ENCODE assay signal across 7 mouse cellular contexts in the genomic region with DNA sequence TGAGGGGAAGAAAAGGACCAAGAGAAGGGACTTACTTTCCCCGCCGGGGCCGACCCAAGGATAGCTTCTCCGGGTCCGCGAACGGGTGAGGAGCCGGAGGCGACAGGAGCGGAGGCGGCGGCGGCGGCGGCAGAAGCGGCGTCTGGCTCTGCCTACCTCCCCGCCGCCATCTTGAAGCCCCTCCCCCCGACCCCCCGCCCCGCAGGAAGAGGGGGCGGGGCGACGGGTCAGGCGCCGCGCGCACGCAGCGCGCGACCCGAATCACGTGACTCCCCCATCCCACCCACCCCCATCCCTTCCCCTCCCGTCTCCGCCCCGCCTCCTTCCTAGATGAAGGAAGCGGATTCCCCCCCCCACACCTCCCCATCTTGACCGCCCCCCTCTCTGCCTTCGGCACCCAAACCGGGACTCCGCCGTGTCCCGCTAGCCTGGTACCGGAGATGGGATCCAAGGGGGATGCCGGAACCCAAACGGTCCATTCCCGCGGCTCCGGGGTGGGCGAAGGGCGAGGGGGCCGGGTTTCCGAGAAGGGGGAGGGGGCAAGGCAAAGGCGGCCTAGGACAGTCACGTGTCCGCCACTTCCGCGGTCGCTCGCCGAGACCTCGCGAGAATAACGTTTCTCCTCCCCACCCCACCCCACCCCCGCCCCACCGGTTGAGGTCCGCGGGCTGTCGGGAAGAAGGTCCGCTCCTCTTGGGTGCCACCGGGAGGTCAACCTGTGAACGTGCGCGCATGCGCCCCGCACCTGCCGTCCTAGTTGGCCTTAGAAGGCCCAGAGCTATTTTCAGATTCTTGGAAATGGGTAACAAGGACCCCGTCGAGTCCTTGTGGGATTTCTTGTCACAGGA. TPM values are rescaled to one million over a fixed set of nuclear protein-coding genes. Genes with fewer than 3 reads are reported as not detected.
DNase-seq lines count a peak whose midpoint lies in the region; ATAC-seq and TF ChIP-seq lines count a peak whose summit lies in the region.

A gene (minus strand): TSS at position 590 of the 848 bp plus-strand sequence.

- TF ChIP-seq POLR2A in spleen, adult 2 months (IDR thresholded peaks at IDR 0.05; ENCODE audit: low read depth, low read length) = peak; percentile 35; the same call in 1 of the 2 replicates

- H3K9ac ChIP-seq in embryonic facial prominence, embryonic 11.5 days (replicated peaks; ENCODE audit: low read length) = peak within 1 kb of the TSS; percentile 91
- peak within 1 kb of the TSS; percentile 94 for H3K9ac ChIP-seq in limb, embryonic 12.5 days (replicated peaks)
- peak within 1 kb of the TSS; percentile 90 for H3K9ac ChIP-seq in midbrain, embryonic 15.5 days

- ATAC-seq in embryonic facial prominence, embryonic 11.5 days (replicated peaks; ENCODE audit: insufficient number of reproducible peaks, low FRiP score, low TSS enrichment, low read depth) = peak; percentile 72
- peak; percentile 90 for ATAC-seq in limb, embryonic 12.5 days (ENCODE audit: insufficient number of reproducible peaks, insufficient read depth, low FRiP score, low TSS enrichment, low read depth)
- peak; percentile 93 for ATAC-seq in midbrain, embryonic 15.5 days (replicated peaks)

- H3K4me2 ChIP-seq in embryonic facial prominence, embryonic 11.5 days (ENCODE audit: low read depth, low read length) = peak within 1 kb of the TSS; percentile 86
- peak within 1 kb of the TSS; percentile 92 for H3K4me2 ChIP-seq in limb, embryonic 12.5 days
- peak within 1 kb of the TSS; percentile 88 for H3K4me2 ChIP-seq in midbrain, embryonic 15.5 days

- peak; percentile 98 for DNase-seq in adrenal gland, postnatal 14 days
- DNase-seq in embryonic facial prominence, embryonic 11.5 days (ENCODE audit: low spot score) = peak; percentile 95
- peak; percentile 100 for DNase-seq in heart, adult 11 months
- peak; percentile 93 for DNase-seq in kidney, adult 18-20 months
- DNase-seq in spleen, adult 2 months (ENCODE audit: low read depth in 1 of 2, low spot score in 2 of 2) = peak; percentile 91 to 94

- H3K27ac ChIP-seq in embryonic facial prominence, embryonic 11.5 days (replicated peaks; ENCODE audit: low read depth, low read length) = peak within 1 kb of the TSS; percentile 54; the same call in 1 of the 2 replicates
- H3K27ac ChIP-seq in limb, embryonic 12.5 days = peak within 1 kb of the TSS; percentile 82
- H3K27ac ChIP-seq in midbrain, embryonic 15.5 days = peak within 1 kb of the TSS; percentile 98
- H3K27ac ChIP-seq in spleen, adult 2 months (ENCODE audit: insufficient read depth, low read length) = peak within 1 kb of the TSS; percentile 96

- H3K27me3 ChIP-seq in embryonic facial prominence, embryonic 11.5 days (ENCODE audit: control insufficient read depth, insufficient read depth, low read length) = no peaks in the 10 kb centered on the region
- no peaks in the 10 kb centered on the region for H3K27me3 ChIP-seq in limb, embryonic 12.5 days
- H3K27me3 ChIP-seq in midbrain, embryonic 15.5 days (replicated peaks) = no peaks in the 10 kb centered on the region
- no peaks in the 10 kb centered on the region for H3K27me3 ChIP-seq in spleen, adult 2 months (ENCODE audit: control insufficient read depth, insufficient read depth, low read length)

- WGBS in embryonic facial prominence, embryonic 11.5 days = under 1% methylated on average over 53 of the region's 81 CpGs
- 1% methylated on average over 59 of the region's 81 CpGs for WGBS in limb, embryonic 12.5 days
- under 1% methylated on average over 61 of the region's 81 CpGs for WGBS in midbrain, embryonic 15.5 days
- 2% methylated on average over 49 of the region's 81 CpGs for WGBS in spleen, adult 2 months

- H3K4me3 ChIP-seq in embryonic facial prominence, embryonic 11.5 days (ENCODE audit: low read depth, low read length) = peak within 1 kb of the TSS; percentile 98
- peak within 1 kb of the TSS; percentile 99 for H3K4me3 ChIP-seq in limb, embryonic 12.5 days (replicated peaks)
- H3K4me3 ChIP-seq in midbrain, embryonic 15.5 days = peak within 1 kb of the TSS; percentile 99
- H3K4me3 ChIP-seq in spleen, adult 2 months (ENCODE audit: extremely low read depth, insufficient read depth, insufficient read length) = peak within 1 kb of the TSS; percentile 96

- H3K4me1 ChIP-seq in embryonic facial prominence, embryonic 11.5 days (ENCODE audit: control insufficient read depth, insufficient read depth, low read length) = no peaks in the 10 kb centered on the region
- peaks cover 7% of the 10 kb centered on the region for H3K4me1 ChIP-seq in limb, embryonic 12.5 days (replicated peaks)
- H3K4me1 ChIP-seq in midbrain, embryonic 15.5 days = peaks cover 24% of the 10 kb centered on the region
- no peaks in the 10 kb centered on the region for H3K4me1 ChIP-seq in spleen, adult 2 months (ENCODE audit: control insufficient read depth, insufficient read depth, insufficient read length)

- no peaks in the 10 kb centered on the region for H3K9me3 ChIP-seq in embryonic facial prominence, embryonic 11.5 days (replicated peaks; ENCODE audit: control insufficient read depth, low read length)
- H3K9me3 ChIP-seq in limb, embryonic 12.5 days = no peaks in the 10 kb centered on the region
- H3K9me3 ChIP-seq in midbrain, embryonic 15.5 days = no peaks in the 10 kb centered on the region

- H3K36me3 ChIP-seq in embryonic facial prominence, embryonic 11.5 days (replicated peaks; ENCODE audit: control insufficient read depth, insufficient read depth, low read depth, low read length) = no peaks in the 10 kb centered on the region
- peaks cover 7% of the 10 kb centered on the region; the same call in 1 of the 2 replicates for H3K36me3 ChIP-seq in limb, embryonic 12.5 days
- H3K36me3 ChIP-seq in midbrain, embryonic 15.5 days (replicated peaks) = 0 out of 2 replicates have a peak, but pooled peaks cover 3% of the 10 kb centered on the region
- no peaks in the 10 kb centered on the region for H3K36me3 ChIP-seq in spleen, adult 2 months (ENCODE audit: control insufficient read depth, insufficient read depth, low read length)

- TF ChIP-seq CTCF in spleen, adult 2 months (IDR thresholded peaks at IDR 0.05; ENCODE audit: extremely low read depth, insufficient read depth, insufficient read length, insufficient replicate concordance) = no peak

RNA-seq across cellular contexts. Expression of the gene that starts here (rescaled TPM):
- 90.7 and 103 TPM in 2 replicates for total RNA-seq in adrenal gland, postnatal 14 days (2021)
- polyA plus RNA-seq in embryonic facial prominence, embryonic 11.5 days (2014; fragmentation: Nextera tagmentation; extraction: Ambion mirVana) = 74.5 and 75.1 TPM in 2 replicates
- 89.0 and 109 TPM in 2 replicates for polyA plus RNA-seq in limb, embryonic 12.5 days (2016; fragmentation: Nextera tagmentation; extraction: Ambion mirVana)
- 98.6 and 102 TPM in 2 replicates for polyA plus RNA-seq in midbrain, embryonic 15.5 days (2015; fragmentation: Nextera tagmentation; extraction: Ambion mirVana)
- 12.2 and 14.4 TPM in 2 replicates for polyA plus RNA-seq in spleen, adult 2 months (2012; rRNA removed)

Comparison
In these comparisons a context has a peak if more than half of its experiments do, and no peak if none do; other contexts are left out.
1. Peak in every context shown above with its lines: DNase-seq, ATAC-seq, H3K4me3 ChIP-seq and H3K27ac ChIP-seq.